Mouse (Mus musculus): ENCODE measurements at regions not wholly inside any gene's neighbourhood (a gene's known extent, or its start where the extent isn't known, plus 50 kb on each side); places are given as distances from the start of the nearest gene placed in this dataset.

- no peak overlapping the region for H3K27ac ChIP-seq (ENCODE audit: low read length)
- H3K4me3 ChIP-seq (ENCODE audit: low read length): no peak overlapping the region
- H3K9me3 ChIP-seq (ENCODE audit: control insufficient read depth, low read length): no peaks in the 10 kb centered on the region
- 88% methylated on average over 6 of the region's 6 CpGs for WGBS
- H3K36me3 ChIP-seq (ENCODE audit: control insufficient read depth, insufficient read depth, low read length): no peaks in the 10 kb centered on the region
- no peak for ATAC-seq (ENCODE audit: low read depth)
- no peaks in the 10 kb centered on the region for H3K27me3 ChIP-seq (ENCODE audit: control insufficient read depth, insufficient read depth, low read depth, low read length)
- no peak overlapping the region for H3K9ac ChIP-seq (ENCODE audit: low read length)
- H3K4me2 ChIP-seq (ENCODE audit: low read depth, low read length): no peak overlapping the region
- H3K4me1 ChIP-seq (replicated peaks; ENCODE audit: control insufficient read depth, insufficient read depth, low read length): peaks cover 8% of the 10 kb centered on the region; the same call in 1 of the 2 replicates
Measured at GRCm38 (mm10) chr10:42131798-42132197, 113.6 kb upstream of the Armc2 start.

GRCm38 (mm10) chr10:42131298-42131697, 113.1 kb upstream of the Armc2 start:
- WGBS: 51% methylated on average over 2 of the region's 2 CpGs
- Histone ChIP-seq H3K4me3 (ENCODE audit: low read length) (no peak overlapping the region), H3K27me3 (ENCODE audit: control insufficient read depth, insufficient read depth, low read depth, low read length) (no peaks in the 10 kb centered on the region), H3K9ac (ENCODE audit: low read length) (no peak overlapping the region), H3K36me3 (ENCODE audit: control insufficient read depth, insufficient read depth, low read length) (no peaks in the 10 kb centered on the region), H3K27ac (ENCODE audit: low read length) (no peak overlapping the region), H3K4me2 (ENCODE audit: low read depth, low read length) (no peak overlapping the region), H3K4me1 (replicated peaks; ENCODE audit: control insufficient read depth, insufficient read depth, low read length) (peaks cover 8% of the 10 kb centered on the region; the same call in 1 of the 2 replicates), H3K9me3 (ENCODE audit: control insufficient read depth, low read length) (no peaks in the 10 kb centered on the region)
- ATAC-seq (ENCODE audit: low read depth): no peak

GRCm38 (mm10) chr10:42127865-42128419, 109.7 kb upstream of the Armc2 start:
- peaks cover 2% of the 10 kb centered on the region; the same call in 1 of the 2 replicates for H3K4me1 ChIP-seq (replicated peaks; ENCODE audit: control insufficient read depth, insufficient read depth, low read length)
- no peaks in the 10 kb centered on the region for H3K36me3 ChIP-seq (ENCODE audit: control insufficient read depth, insufficient read depth, low read length)
- ATAC-seq (ENCODE audit: low read depth): no peak
- no peaks in the 10 kb centered on the region for H3K9me3 ChIP-seq (ENCODE audit: control insufficient read depth, low read length)
- H3K4me3 ChIP-seq (ENCODE audit: low read length): no peak overlapping the region
- 81% methylated on average over 14 of the region's 14 CpGs for WGBS
- H3K27me3 ChIP-seq (ENCODE audit: control insufficient read depth, insufficient read depth, low read depth, low read length): no peaks in the 10 kb centered on the region
- H3K9ac ChIP-seq (ENCODE audit: low read length): no peak overlapping the region
- H3K4me2 ChIP-seq (ENCODE audit: low read depth, low read length): no peak overlapping the region
- H3K27ac ChIP-seq (ENCODE audit: low read length): no peak overlapping the region

DNA sequence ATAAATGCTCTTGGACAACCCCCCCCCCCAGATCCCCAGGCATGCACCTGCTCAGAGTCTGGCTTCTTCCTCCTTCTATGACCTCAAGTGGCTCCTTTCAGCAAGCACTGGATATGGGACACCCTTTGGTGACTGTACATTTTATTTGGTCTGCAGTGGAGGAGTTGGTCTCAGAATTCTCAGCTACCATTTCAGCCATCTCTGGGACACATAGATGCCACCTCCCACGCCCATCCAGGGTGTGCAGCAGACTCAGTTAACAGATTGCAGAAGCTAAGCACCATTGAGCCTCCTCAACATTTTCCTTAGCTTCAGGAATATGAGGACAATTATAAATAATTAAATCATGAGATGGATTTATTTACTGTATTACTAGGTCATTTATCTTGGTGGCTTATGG, 108.6 kb upstream of the Armc2 start:
- H3K4me2 ChIP-seq (ENCODE audit: low read depth, low read length): no peak overlapping the region
- no peaks in the 10 kb centered on the region for H3K27me3 ChIP-seq (ENCODE audit: control insufficient read depth, insufficient read depth, low read depth, low read length)
- 70% methylated on average over 1 of the region's 1 CpGs for WGBS
- H3K27ac ChIP-seq (ENCODE audit: low read length): no peak overlapping the region
- no peak for ATAC-seq (ENCODE audit: low read depth)
- H3K9ac ChIP-seq (ENCODE audit: low read length): no peak overlapping the region
- H3K9me3 ChIP-seq (ENCODE audit: control insufficient read depth, low read length): no peaks in the 10 kb centered on the region
- no peak overlapping the region for H3K4me3 ChIP-seq (ENCODE audit: low read length)
- H3K36me3 ChIP-seq (ENCODE audit: control insufficient read depth, insufficient read depth, low read length): no peaks in the 10 kb centered on the region
- peaks cover 7% of the 10 kb centered on the region; the same call in 1 of the 2 replicates for H3K4me1 ChIP-seq (replicated peaks; ENCODE audit: control insufficient read depth, insufficient read depth, low read length)

- Histone ChIP-seq H3K4me3 (ENCODE audit: low read length) (no peak overlapping the region), H3K4me2 (ENCODE audit: low read depth, low read length) (no peak overlapping the region), H3K27ac (ENCODE audit: low read length) (0 out of 2 replicates have a peak overlapping the region, but pooled peaks have one; percentile 39), H3K27me3 (ENCODE audit: control insufficient read depth, insufficient read depth, low read depth, low read length) (no peaks in the 10 kb centered on the region), H3K9ac (ENCODE audit: low read length) (no peak overlapping the region), H3K9me3 (ENCODE audit: control insufficient read depth, low read length) (no peaks in the 10 kb centered on the region), H3K4me1 (replicated peaks; ENCODE audit: control insufficient read depth, insufficient read depth, low read length) (peaks cover 7% of the 10 kb centered on the region; the same call in 1 of the 2 replicates), H3K36me3 (ENCODE audit: control insufficient read depth, insufficient read depth, low read length) (no peaks in the 10 kb centered on the region)
- 55% methylated on average over 7 of the region's 7 CpGs for WGBS
- no peak for ATAC-seq (ENCODE audit: low read depth)
Measured at GRCm38 (mm10) chr10:42122768-42123635, 104.8 kb upstream of the Armc2 start.

GRCm38 (mm10) chr10:42121984-42122383, 103.7 kb upstream of the Armc2 start:
- WGBS: 46% methylated on average over 4 of the region's 4 CpGs
- Histone ChIP-seq H3K36me3 (ENCODE audit: control insufficient read depth, insufficient read depth, low read length) (no peaks in the 10 kb centered on the region), H3K4me2 (ENCODE audit: low read depth, low read length) (no peak overlapping the region), H3K4me3 (ENCODE audit: low read length) (no peak overlapping the region), H3K4me1 (replicated peaks; ENCODE audit: control insufficient read depth, insufficient read depth, low read length) (peaks cover 7% of the 10 kb centered on the region; the same call in 1 of the 2 replicates), H3K9ac (ENCODE audit: low read length) (no peak overlapping the region), H3K9me3 (ENCODE audit: control insufficient read depth, low read length) (no peaks in the 10 kb centered on the region), H3K27ac (ENCODE audit: low read length) (no peak overlapping the region), H3K27me3 (ENCODE audit: control insufficient read depth, insufficient read depth, low read depth, low read length) (no peaks in the 10 kb centered on the region)
- peak; percentile 23; the same call in 1 of the 2 replicates for ATAC-seq (ENCODE audit: low read depth)

DNA sequence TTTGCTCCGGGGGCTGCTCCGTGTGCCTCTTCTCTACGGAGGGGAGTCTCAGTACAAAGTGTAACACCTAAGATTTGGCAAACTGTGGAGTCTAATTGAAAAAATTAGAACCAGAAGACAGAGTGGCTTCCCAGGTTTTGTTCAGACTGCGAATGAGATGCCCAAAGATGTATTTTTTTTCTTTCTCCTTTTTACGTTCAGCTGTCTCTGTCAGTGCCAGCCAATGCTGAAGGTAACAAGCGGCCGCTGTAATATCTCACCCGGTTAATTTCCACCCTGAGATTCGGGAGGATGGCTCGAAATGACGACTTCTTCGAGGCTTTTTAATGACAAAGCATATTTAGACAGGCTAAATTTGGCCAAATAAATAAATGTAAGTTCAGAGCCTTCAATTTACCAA, 101.1 kb upstream of the Armc2 start:
- H3K27ac ChIP-seq (ENCODE audit: low read length): no peak overlapping the region
- 57% methylated on average over 12 of the region's 12 CpGs for WGBS
- H3K27me3 ChIP-seq (ENCODE audit: control insufficient read depth, insufficient read depth, low read depth, low read length): no peaks in the 10 kb centered on the region
- no peaks in the 10 kb centered on the region for H3K9me3 ChIP-seq (ENCODE audit: control insufficient read depth, low read length)
- no peak overlapping the region for H3K4me2 ChIP-seq (ENCODE audit: low read depth, low read length)
- H3K9ac ChIP-seq (ENCODE audit: low read length): no peak overlapping the region
- ATAC-seq (ENCODE audit: low read depth): no peak
- no peak overlapping the region for H3K4me3 ChIP-seq (ENCODE audit: low read length)
- H3K36me3 ChIP-seq (ENCODE audit: control insufficient read depth, insufficient read depth, low read length): no peaks in the 10 kb centered on the region
- H3K4me1 ChIP-seq (replicated peaks; ENCODE audit: control insufficient read depth, insufficient read depth, low read length): peaks cover 7% of the 10 kb centered on the region; the same call in 1 of the 2 replicates

DNA sequence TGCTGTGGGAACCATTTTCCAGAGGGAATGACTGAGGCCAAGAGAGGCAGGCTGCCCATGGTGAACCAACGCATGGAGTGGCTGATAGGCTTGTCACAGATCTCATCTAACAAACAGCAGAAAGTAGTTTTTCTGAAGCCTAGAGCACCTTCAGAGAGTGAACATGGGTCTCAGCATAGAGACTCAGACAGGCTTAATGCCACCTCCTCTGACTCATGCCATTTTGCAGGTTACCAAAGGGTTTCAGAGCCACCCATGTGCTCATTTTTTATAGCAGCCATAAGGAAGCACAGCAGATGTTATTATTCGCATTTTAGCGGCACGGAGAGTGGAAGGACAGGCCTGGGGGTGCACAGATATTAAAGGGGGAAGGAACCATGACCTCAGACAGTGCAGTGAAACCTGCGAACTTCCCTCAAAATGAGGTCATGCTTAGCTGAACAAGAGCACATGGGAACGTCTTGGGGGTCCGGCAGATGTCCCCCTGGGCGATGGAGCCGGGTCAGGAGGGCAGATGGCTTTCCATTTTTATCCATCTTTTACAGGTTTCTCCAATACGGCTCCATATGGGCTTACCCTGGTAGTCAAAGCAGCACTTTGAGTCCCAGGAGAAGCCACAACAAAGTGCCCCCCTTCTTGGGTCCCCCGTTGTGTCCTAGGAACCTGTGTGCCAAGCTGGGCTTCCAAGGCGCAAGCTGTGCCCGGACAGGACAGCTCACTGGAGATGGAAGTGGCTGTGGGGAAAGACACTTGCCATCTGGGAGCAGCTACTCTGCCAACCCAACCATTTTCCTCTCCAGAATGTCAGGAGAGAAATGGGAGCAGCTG, 100.3 kb upstream of the Armc2 start:
- H3K4me3 ChIP-seq (ENCODE audit: low read length): no peak overlapping the region
- H3K27me3 ChIP-seq (ENCODE audit: control insufficient read depth, insufficient read depth, low read depth, low read length): no peaks in the 10 kb centered on the region
- H3K27ac ChIP-seq (ENCODE audit: low read length): no peak overlapping the region
- peaks cover 7% of the 10 kb centered on the region; the same call in 1 of the 2 replicates for H3K4me1 ChIP-seq (replicated peaks; ENCODE audit: control insufficient read depth, insufficient read depth, low read length)
- H3K4me2 ChIP-seq (ENCODE audit: low read depth, low read length): no peak overlapping the region
- no peak overlapping the region for H3K9ac ChIP-seq (ENCODE audit: low read length)
- WGBS: 81% methylated on average over 13 of the region's 13 CpGs
- ATAC-seq (ENCODE audit: low read depth): no peak
- no peaks in the 10 kb centered on the region for H3K36me3 ChIP-seq (ENCODE audit: control insufficient read depth, insufficient read depth, low read length)
- 0 out of 2 replicates have a peak, but pooled peaks cover 1% of the 10 kb centered on the region for H3K9me3 ChIP-seq (ENCODE audit: control insufficient read depth, low read length)

DNA sequence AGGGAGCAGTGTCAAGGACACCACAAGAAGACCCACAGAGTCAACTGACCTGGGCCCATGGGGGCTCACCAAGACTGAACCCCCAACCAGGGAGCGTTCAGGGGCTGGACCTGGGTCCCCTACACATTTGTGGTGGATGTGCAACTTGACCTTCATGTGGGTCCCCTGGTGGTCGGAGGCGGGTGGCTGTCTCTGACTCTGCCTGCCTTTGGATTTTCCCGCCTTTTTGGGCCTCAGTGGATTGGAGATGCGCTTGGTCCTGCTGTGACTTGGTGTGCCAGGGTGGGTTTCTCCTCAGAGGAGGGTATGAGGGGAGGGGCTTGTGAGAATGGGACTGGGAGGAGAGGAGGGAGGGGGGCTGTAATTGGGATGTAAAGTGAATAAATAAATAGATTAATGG, 99.3 kb upstream of the Armc2 start:
- ATAC-seq (ENCODE audit: low read depth): no peak
- 86% methylated on average over 5 of the region's 5 CpGs for WGBS

More for the DNA sequence above, 99.3 kb upstream of the Armc2 start:
- Histone ChIP-seq H3K4me2 (ENCODE audit: low read depth, low read length) (no peak overlapping the region), H3K4me3 (ENCODE audit: low read length) (no peak overlapping the region), H3K36me3 (ENCODE audit: control insufficient read depth, insufficient read depth, low read length) (no peaks in the 10 kb centered on the region), H3K27ac (ENCODE audit: low read length) (no peak overlapping the region), H3K27me3 (ENCODE audit: control insufficient read depth, insufficient read depth, low read depth, low read length) (no peaks in the 10 kb centered on the region), H3K9ac (ENCODE audit: low read length) (no peak overlapping the region), H3K4me1 (replicated peaks; ENCODE audit: control insufficient read depth, insufficient read depth, low read length) (0 out of 2 replicates have a peak, but pooled peaks cover 2% of the 10 kb centered on the region), H3K9me3 (ENCODE audit: control insufficient read depth, low read length) (0 out of 2 replicates have a peak, but pooled peaks cover 2% of the 10 kb centered on the region)

All from lung, embryonic 16.5 days (tissue).